Mouse (Mus musculus): ENCODE results near the gene 2010111I01Rik. TPM values are rescaled to one million over a fixed set of nuclear protein-coding genes. Genes with fewer than 3 reads are reported as not detected.
A peak's percentile ranks its signal among the peaks of the same experiment; 100 is the strongest.

The 2010111I01Rik gene
- total and polyA plus RNA-seq, 2 experiments from 2014 or later, result 107 to 149 TPM

DNA sequence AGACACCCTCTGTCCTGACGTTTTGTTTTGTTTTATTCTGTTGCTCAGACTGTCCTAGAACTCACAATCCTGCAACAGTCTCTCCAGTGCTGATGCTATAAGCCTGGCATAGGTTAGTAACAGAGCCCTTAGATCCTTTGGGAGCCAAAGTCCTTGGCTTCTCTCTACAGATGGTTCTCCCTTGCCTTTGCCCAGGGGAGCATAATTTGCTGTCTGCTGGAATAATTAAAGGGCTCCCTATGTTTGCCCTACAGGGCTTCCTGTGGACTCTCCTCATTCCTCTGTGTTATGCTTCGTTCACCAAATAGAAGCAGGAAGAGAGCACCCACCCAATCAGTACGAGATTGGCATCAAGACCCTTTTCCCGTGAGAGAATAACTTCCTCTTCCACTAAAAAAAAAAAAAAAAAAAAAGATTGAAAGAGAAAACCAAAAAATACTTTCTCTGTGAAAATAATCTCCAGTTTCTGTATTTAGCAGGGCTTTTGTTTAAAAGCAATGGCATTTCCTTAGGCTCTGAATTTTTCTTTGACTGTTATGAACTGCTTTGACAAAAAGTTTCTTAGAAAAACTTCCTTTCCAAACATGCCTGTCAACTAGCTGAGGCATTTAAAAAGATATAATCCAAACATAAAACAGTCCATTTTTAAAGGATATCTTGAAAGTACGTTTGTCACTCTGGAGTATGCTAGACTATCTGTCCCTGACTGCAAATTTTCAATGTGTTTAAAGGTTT lies 271.6 kb downstream of the 2010111I01Rik start:
- H3K4me3 ChIP-seq (ENCODE audit: low read depth, low read length), result no peak overlapping the region
- ATAC-seq (ENCODE audit: insufficient read depth, low read depth) (no peak), DNase-seq (ENCODE audit: low spot score) (no peak)
- no peak overlapping the region for H3K9ac ChIP-seq (replicated peaks; ENCODE audit: low read depth, low read length)
- H3K9me3 ChIP-seq (replicated peaks; ENCODE audit: control insufficient read depth, low read length), result no peaks in the 10 kb centered on the region
- H3K27me3 ChIP-seq (ENCODE audit: control insufficient read depth, insufficient read depth, low read length), result no peaks in the 10 kb centered on the region
- H3K36me3 ChIP-seq (replicated peaks; ENCODE audit: control insufficient read depth, insufficient read depth, low read length), result no peaks in the 10 kb centered on the region
- 48% methylated on average over 5 of the region's 5 CpGs for WGBS
- no peak for TF ChIP-seq EP300 (IDR thresholded peaks at IDR 0.05; ENCODE audit: low read depth)
- no peak for TF ChIP-seq CTCF (IDR thresholded peaks at IDR 0.05; ENCODE audit: low read depth)
- no peak overlapping the region for H3K4me2 ChIP-seq (ENCODE audit: low read depth, low read length)
- peaks cover 11% of the 10 kb centered on the region; the same call in 1 of the 2 replicates for H3K4me1 ChIP-seq (ENCODE audit: control insufficient read depth, insufficient read depth)
- H3K27ac ChIP-seq (ENCODE audit: low read depth), result peak overlapping the region; percentile 53

DNA sequence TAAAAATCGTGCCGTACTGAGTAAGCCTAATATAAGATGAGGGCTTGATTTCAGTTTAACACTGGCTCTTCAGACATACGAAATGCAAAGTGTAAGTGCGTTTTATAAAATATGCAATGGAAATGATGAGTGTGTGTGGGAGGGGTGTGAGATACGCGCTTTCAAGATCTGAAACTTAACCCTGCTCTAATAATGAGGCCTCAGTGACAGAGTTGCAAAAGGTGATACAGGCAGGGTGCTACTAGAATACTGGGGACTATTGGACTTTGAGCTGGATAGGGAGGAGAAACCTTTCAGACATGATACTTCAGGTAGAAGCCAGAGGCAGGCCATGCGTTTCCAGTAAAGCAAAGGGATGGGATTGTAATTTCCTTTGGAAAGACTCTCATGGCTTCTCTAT lies 273.4 kb downstream of the 2010111I01Rik start:
- no peak for ATAC-seq (ENCODE audit: insufficient read depth, low read depth)
- Histone ChIP-seq H3K4me2 (ENCODE audit: low read depth, low read length) (no peak overlapping the region), H3K4me1 (ENCODE audit: control insufficient read depth, insufficient read depth) (peaks cover 17% of the 10 kb centered on the region), H3K36me3 (replicated peaks; ENCODE audit: control insufficient read depth, insufficient read depth, low read length) (no peaks in the 10 kb centered on the region), H3K27ac (ENCODE audit: low read depth) (no peak overlapping the region), H3K9ac (replicated peaks; ENCODE audit: low read depth, low read length) (no peak overlapping the region), H3K4me3 (ENCODE audit: low read depth, low read length) (no peak overlapping the region), H3K9me3 (replicated peaks; ENCODE audit: control insufficient read depth, low read length) (no peaks in the 10 kb centered on the region), H3K27me3 (ENCODE audit: control insufficient read depth, insufficient read depth, low read length) (no peaks in the 10 kb centered on the region)
- 91% methylated on average over 7 of the region's 7 CpGs for WGBS
- no peak for DNase-seq (ENCODE audit: low spot score)
- TF ChIP-seq EP300 (IDR thresholded peaks at IDR 0.05; ENCODE audit: low read depth) (no peak), CTCF (IDR thresholded peaks at IDR 0.05; ENCODE audit: low read depth) (no peak)

DNA sequence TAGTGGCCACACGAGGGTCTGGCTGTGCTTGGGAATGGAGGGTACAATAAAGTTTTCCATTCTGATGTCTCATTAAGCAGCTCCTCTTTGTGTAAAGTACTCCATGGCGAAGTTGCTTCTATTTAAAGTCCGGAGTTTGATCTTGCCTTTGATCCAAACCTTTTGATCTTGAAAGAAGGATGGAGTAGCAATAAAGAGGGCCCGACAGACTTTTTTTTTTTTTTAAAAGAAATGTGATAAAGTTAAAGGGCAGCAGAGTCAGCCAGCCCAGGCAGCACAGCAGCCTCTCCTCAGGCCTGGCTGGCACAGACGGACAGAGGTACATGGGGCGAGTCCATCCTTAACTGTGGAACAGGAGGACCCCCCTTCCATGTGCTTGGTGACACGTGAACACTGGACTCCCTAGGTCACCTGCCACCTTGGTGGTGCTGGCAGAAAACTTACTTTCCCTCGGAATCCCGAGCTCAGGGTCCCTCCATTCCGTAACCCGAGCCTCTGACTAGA lies 274.7 kb downstream of the 2010111I01Rik start:
- DNase-seq (ENCODE audit: low spot score) (no peak), ATAC-seq (ENCODE audit: insufficient read depth, low read depth) (peak; percentile 27)
- Histone ChIP-seq H3K9ac (replicated peaks; ENCODE audit: low read depth, low read length) (peak overlapping the region; percentile 95), H3K4me1 (ENCODE audit: control insufficient read depth, insufficient read depth) (peaks cover 24% of the 10 kb centered on the region), H3K27ac (ENCODE audit: low read depth) (peak overlapping the region; percentile 100), H3K4me2 (ENCODE audit: low read depth, low read length) (peak overlapping the region; percentile 84), H3K36me3 (replicated peaks; ENCODE audit: control insufficient read depth, insufficient read depth, low read length) (peaks cover 2% of the 10 kb centered on the region; the same call in 1 of the 2 replicates), H3K27me3 (ENCODE audit: control insufficient read depth, insufficient read depth, low read length) (no peaks in the 10 kb centered on the region), H3K9me3 (replicated peaks; ENCODE audit: control insufficient read depth, low read length) (no peaks in the 10 kb centered on the region), H3K4me3 (ENCODE audit: low read depth, low read length) (peak overlapping the region; percentile 83)
- WGBS, result 6% methylated on average over 11 of the region's 11 CpGs
- TF ChIP-seq EP300 (IDR thresholded peaks at IDR 0.05; ENCODE audit: low read depth) (no peak), CTCF (IDR thresholded peaks at IDR 0.05; ENCODE audit: low read depth) (no peak)

DNA sequence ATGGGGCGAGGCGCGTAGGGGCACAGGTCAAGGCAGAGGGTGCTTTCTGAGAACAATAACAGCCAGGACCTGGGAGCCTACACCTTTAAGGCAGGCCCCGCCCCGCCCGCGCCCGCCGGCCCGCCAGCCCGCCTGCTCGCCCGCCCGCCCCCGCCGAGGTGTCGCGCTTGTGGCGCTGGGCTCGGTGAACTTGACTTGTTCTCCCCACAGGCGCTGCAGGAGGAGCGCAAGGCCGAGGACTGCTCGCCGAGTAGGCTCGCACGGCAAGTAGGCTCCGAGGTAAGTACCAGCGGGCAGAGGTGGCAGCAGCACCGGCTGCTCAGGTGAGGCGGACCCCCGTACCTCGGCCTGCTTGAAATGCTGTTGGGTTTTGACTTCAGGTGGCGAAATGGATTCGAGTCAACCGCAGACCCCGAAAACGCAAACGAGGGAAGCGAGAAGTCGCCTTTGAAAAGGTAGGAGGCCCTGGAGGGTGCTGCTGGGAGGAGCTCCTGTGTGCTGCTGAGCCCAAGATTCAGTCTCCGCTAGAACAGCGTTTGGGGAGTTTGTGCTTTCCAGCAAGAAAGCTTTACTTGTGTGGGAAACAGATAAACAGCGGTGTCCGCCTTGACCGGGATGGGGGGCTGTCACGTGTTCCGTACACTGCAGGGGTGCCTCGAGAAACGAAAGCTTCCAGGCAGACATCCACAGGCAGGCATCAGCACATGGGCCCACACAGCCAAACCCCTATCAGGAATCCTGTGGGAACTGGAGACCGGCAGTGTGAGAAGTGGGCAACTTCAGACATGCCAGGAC lies 275.4 kb downstream of the 2010111I01Rik start:
- Histone ChIP-seq H3K4me3 (ENCODE audit: low read depth, low read length) (peak overlapping the region; percentile 83), H3K9ac (replicated peaks; ENCODE audit: low read depth, low read length) (peak overlapping the region; percentile 95), H3K4me1 (ENCODE audit: control insufficient read depth, insufficient read depth) (peaks cover 26% of the 10 kb centered on the region), H3K4me2 (ENCODE audit: low read depth, low read length) (peak overlapping the region; percentile 84), H3K9me3 (replicated peaks; ENCODE audit: control insufficient read depth, low read length) (no peaks in the 10 kb centered on the region), H3K27ac (ENCODE audit: low read depth) (peak overlapping the region; percentile 100), H3K27me3 (ENCODE audit: control insufficient read depth, insufficient read depth, low read length) (no peaks in the 10 kb centered on the region), H3K36me3 (replicated peaks; ENCODE audit: control insufficient read depth, insufficient read depth, low read length) (peaks cover 7% of the 10 kb centered on the region; the same call in 1 of the 2 replicates)
- DNase-seq (ENCODE audit: low spot score) (peak; percentile 83), ATAC-seq (ENCODE audit: insufficient read depth, low read depth) (peak; percentile 75)
- WGBS, result under 1% methylated on average over 46 of the region's 51 CpGs
- TF ChIP-seq EP300 (IDR thresholded peaks at IDR 0.05; ENCODE audit: low read depth) (no peak), CTCF (IDR thresholded peaks at IDR 0.05; ENCODE audit: low read depth) (no peak)

DNA sequence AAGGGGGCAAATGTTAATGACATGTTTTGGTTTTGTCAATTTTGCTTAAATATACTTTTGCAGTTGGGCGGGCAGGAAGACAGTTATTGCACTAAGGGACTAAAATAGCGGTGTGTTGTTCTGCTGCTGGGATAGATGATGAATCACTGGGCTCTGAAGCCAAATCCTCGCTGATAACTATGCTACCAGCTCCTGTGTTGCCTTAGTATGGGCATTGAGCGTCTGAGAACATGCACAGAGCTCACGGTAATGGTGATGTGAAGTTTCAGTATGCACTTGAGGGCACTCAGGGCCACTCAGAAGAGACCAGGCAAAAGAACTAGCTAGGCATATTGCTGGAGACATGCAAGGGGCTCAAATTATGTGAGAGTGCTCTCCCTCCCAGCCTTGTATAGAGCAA lies 276.1 kb downstream of the 2010111I01Rik start:
- 1% methylated on average over 5 of the region's 5 CpGs for WGBS
- Histone ChIP-seq H3K4me1 (ENCODE audit: control insufficient read depth, insufficient read depth) (peaks cover 29% of the 10 kb centered on the region), H3K4me2 (ENCODE audit: low read depth, low read length) (peak overlapping the region; percentile 84)

More for the DNA sequence above, 276.1 kb downstream of the 2010111I01Rik start:
- ATAC-seq (ENCODE audit: insufficient read depth, low read depth) (peak; percentile 59), DNase-seq (ENCODE audit: low spot score) (peak; percentile 72)
- H3K4me3 ChIP-seq (ENCODE audit: low read depth, low read length), result peak overlapping the region; percentile 83
- no peaks in the 10 kb centered on the region for H3K9me3 ChIP-seq (replicated peaks; ENCODE audit: control insufficient read depth, low read length)
- 0 out of 2 replicates have a peak, but pooled peaks have one; percentile 51 for TF ChIP-seq EP300 (IDR thresholded peaks at IDR 0.05; ENCODE audit: low read depth)
- no peak for TF ChIP-seq CTCF (IDR thresholded peaks at IDR 0.05; ENCODE audit: low read depth)
- peaks cover 11% of the 10 kb centered on the region; the same call in 1 of the 2 replicates for H3K36me3 ChIP-seq (replicated peaks; ENCODE audit: control insufficient read depth, insufficient read depth, low read length)
- peak overlapping the region; percentile 100 for H3K27ac ChIP-seq (ENCODE audit: low read depth)
- peak overlapping the region; percentile 95 for H3K9ac ChIP-seq (replicated peaks; ENCODE audit: low read depth, low read length)
- no peaks in the 10 kb centered on the region for H3K27me3 ChIP-seq (ENCODE audit: control insufficient read depth, insufficient read depth, low read length)

Measured in heart, postnatal 0 days (tissue).